Mouse (Mus musculus) stomach, postnatal 0 days (tissue): ENCODE data around the gene Endou.

ENCODE experiments used
- CTCF ChIP-seq: IDR thresholded peaks from 2 replicates; pipeline ENCODE4 v1.5.1; 2016; ENCODE audit warnings: antibody characterized with exemption, low read depth, mild to moderate bottlenecking, moderate library complexity
- EP300 ChIP-seq: optimal IDR thresholded peaks from 2 replicates; pipeline ENCODE3; 2016; ENCODE audit warnings: antibody characterized with exemption

DNA sequence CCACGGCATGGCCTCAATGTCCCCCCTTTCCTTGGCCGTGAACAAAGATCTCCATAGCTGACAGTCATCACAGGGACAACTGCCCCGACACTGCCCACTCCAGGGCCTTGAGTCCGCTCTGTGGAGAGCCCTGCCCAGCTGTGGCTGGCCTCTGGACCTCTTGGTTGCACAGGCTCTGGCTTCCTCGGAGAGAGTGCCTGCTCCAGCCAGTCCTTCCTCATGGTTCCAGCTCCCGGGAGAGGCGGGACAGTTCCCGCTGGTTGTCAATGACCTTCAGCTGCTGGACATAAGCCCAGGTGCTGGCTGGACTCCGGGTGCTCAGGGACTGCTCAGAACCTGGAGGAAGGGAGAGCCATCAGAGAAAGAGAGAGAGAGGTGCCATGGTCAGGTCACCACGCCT lies 14.2 kb upstream of the Endou start:
- TF ChIP-seq CTCF, result no peak
- TF ChIP-seq EP300, result no peak
